Mouse (Mus musculus) spleen, adult 2 months (tissue): ENCODE data around the gene Crybg3.

ENCODE experiments used
- CTCF ChIP-seq: fragments of 200-500 bp; IDR thresholded peaks from 2 replicates; pipeline ENCODE4 v1.5.1; 2011; ENCODE audit warnings: mild to moderate bottlenecking, inconsistent platforms; ENCODE audit not compliant: insufficient read depth, insufficient read length, insufficient replicate concordance; ENCODE audit errors: extremely low read depth
- POLR2A ChIP-seq: fragments of 200-500 bp; IDR thresholded peaks from 2 replicates; pipeline ENCODE4 v1.6.1; 2011; ENCODE audit warnings: low read depth, low read length, inconsistent platforms

DNA sequence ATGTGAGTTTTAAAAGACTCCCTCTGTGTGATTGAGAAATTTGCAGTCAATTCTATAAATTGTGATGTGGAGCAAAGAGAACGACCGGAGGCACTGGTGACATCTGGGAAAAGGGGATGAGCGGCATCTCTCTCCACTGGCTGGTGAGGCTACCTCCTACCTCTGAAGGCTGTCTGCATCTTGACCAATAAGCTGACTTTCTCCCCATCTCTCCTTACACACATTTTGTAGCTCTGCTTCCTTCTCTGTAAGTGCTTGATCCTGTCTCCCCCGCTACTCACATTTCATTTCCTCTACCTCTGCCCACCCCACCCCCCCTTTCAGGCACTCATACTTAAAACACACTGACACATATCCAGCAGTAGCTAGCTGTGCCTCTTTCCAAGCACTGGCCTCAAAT, 59.4 kb downstream of the Crybg3 start:
- no peak for TF ChIP-seq POLR2A
- TF ChIP-seq CTCF, result no peak
